Mouse (Mus musculus): ENCODE data around the gene Urm1. TPM values are rescaled to one million over a fixed set of nuclear protein-coding genes. Genes with fewer than 3 reads are reported as not detected.

Gene Urm1
- polyA plus RNA-seq, 1 experiment from 2014 or later, result 19.0 TPM

DNA sequence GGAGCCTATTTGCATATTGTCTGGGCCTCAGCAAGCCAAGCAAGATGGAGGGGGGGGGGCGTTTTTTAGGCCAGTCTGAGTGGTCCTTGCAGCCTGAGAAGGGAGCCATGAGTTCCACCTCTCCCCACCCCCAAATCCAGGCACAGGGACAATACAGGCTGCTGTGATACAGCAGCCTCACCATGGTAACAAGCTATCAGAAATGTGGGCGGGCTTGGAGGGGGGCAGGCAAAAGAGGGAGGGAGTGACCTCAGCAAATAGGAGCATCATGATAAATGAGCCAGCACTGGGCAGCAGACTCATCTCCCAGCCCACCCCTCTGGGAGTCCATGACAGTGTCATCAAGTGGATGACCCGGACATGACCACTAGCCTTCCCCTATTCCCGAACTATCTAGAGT is 19.6 kb downstream of the Urm1 start:
- peak overlapping the region; percentile 16 for H3K4me2 ChIP-seq (replicated peaks)
- no peak overlapping the region for H3K4me3 ChIP-seq
- H3K9ac ChIP-seq (replicated peaks), result 0 out of 2 replicates have a peak overlapping the region, but pooled peaks have one; percentile 16
- peaks cover 60% of the 10 kb centered on the region for H3K4me1 ChIP-seq
- no peaks in the 10 kb centered on the region for H3K9me3 ChIP-seq
- peaks cover 14% of the 10 kb centered on the region; the same call in 1 of the 2 replicates for H3K36me3 ChIP-seq
- peaks cover 9% of the 10 kb centered on the region; the same call in 1 of the 2 replicates for H3K27me3 ChIP-seq
- ATAC-seq (ENCODE audit: low FRiP score, low read depth), result peak; percentile 85
- peak overlapping the region; percentile 93 for H3K27ac ChIP-seq (replicated peaks)
- 9% methylated on average over 4 of the region's 4 CpGs for WGBS

DNA sequence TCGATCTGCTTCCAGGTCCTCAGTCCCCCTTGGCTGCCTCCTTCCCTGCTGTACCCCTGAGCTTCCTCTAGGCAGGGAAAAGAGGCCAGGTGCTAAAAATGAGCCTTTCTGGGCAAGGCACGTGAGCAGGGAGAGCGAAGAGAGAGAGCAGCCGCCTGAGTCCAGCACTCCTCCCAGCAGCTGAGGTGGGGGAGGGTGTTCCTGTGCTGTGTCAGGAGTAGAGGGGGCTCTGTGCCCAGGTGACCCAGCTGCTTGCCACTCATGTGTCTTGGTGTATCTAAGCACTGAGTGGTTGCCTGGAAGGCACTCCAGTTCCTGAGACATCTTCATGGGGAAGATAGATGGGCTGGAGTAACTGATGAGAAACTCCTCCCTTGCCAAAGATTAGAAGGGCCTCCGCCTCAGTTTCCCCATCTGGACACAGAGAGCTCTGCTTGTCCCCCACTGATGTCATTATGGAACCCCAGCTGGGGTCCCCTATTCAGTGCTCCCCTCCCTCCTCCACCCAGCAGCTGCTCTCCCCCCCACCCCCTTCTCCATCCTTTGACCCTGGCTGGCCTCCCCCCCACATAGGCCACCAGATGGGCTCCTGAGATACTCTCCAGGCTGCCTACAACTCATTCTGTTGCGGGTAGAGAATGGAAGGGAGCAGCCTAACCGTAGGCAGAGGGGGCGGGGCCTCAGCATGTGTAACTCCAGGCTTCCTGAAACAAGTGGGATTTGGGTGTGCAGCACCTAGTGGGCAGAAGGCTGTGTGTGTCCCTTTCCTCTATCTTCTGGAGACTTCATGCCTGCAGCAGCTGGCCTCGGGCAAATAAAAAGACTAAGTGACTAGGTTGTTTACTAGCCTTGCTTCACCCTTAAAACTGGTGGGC is 23.6 kb downstream of the Urm1 start:
- peak overlapping the region; percentile 98 for H3K9ac ChIP-seq (replicated peaks)
- peaks cover 15% of the 10 kb centered on the region; the same call in 1 of the 2 replicates for H3K27me3 ChIP-seq
- peak overlapping the region; percentile 69 for H3K4me2 ChIP-seq (replicated peaks)
- 28% methylated on average over 9 of the region's 9 CpGs for WGBS
- peaks cover 14% of the 10 kb centered on the region; the same call in 1 of the 2 replicates for H3K36me3 ChIP-seq
- H3K9me3 ChIP-seq, result no peaks in the 10 kb centered on the region
- peak overlapping the region; percentile 69 for H3K4me3 ChIP-seq
- ATAC-seq (ENCODE audit: low FRiP score, low read depth), result peak; percentile 41; the same call in 1 of the 2 replicates
- H3K27ac ChIP-seq (replicated peaks), result peak overlapping the region; percentile 97
- peaks cover 63% of the 10 kb centered on the region for H3K4me1 ChIP-seq

DNA sequence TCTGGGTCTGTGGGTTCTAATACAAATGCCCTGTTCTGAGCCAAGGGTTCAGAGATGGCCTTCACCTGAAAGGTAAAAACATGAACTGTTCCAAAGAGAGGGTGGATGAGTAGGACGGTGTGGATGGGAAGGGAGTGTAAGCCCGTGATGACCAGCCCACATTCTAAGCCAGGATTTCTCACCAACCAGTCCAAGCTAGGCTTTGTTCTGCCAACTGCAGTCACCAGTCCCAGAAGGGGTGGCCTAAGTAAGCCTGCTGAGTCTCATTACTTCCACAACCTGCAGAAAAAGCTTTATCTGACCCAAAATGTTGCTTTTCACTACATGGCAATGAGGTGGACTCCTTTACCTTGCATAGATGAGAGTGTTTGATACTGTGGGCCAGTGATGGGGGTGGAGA is 24.2 kb downstream of the Urm1 start:
- H3K27ac ChIP-seq (replicated peaks), result peak overlapping the region; percentile 97

DNA sequence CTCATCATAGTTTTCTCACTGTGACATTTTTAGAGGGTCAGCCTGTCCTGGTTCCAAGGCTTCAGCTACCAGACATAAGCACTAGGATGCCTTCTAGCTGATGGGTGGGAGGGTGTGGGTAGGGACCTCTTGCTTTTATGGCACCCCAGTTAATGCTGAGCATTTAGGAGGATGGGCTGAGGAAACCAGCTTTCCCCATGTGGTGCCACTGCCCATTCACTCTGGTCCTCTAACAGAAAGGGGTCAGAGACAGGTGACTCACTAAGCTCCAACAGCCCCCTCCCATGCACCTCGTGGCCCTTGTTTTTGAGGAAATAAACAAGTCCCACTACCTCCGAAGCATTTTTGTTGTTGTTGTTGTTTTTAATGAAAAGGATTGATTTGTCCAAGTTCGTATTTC is 24.8 kb downstream of the Urm1 start:
- 9% methylated on average over 3 of the region's 3 CpGs for WGBS
- Histone ChIP-seq H3K4me2 (replicated peaks) (peak overlapping the region; percentile 69), H3K9me3 (no peaks in the 10 kb centered on the region), H3K36me3 (peaks cover 14% of the 10 kb centered on the region; the same call in 1 of the 2 replicates), H3K4me3 (peak overlapping the region; percentile 69), H3K27ac (replicated peaks) (peak overlapping the region; percentile 97), H3K9ac (replicated peaks) (peak overlapping the region; percentile 98), H3K4me1 (peaks cover 58% of the 10 kb centered on the region), H3K27me3 (peaks cover 15% of the 10 kb centered on the region; the same call in 1 of the 2 replicates)
- ATAC-seq (ENCODE audit: low FRiP score, low read depth), result no peak

More for the DNA sequence above, 24.2 kb downstream of the Urm1 start:
- ATAC-seq (ENCODE audit: low FRiP score, low read depth), result no peak
- no peaks in the 10 kb centered on the region for H3K9me3 ChIP-seq
- peaks cover 61% of the 10 kb centered on the region for H3K4me1 ChIP-seq
- peaks cover 15% of the 10 kb centered on the region; the same call in 1 of the 2 replicates for H3K27me3 ChIP-seq
- H3K36me3 ChIP-seq, result peaks cover 14% of the 10 kb centered on the region; the same call in 1 of the 2 replicates
- H3K9ac ChIP-seq (replicated peaks), result peak overlapping the region; percentile 98
- H3K4me2 ChIP-seq (replicated peaks), result peak overlapping the region; percentile 69
- WGBS, result 42% methylated on average over 2 of the region's 2 CpGs
- H3K4me3 ChIP-seq, result peak overlapping the region; percentile 69

DNA sequence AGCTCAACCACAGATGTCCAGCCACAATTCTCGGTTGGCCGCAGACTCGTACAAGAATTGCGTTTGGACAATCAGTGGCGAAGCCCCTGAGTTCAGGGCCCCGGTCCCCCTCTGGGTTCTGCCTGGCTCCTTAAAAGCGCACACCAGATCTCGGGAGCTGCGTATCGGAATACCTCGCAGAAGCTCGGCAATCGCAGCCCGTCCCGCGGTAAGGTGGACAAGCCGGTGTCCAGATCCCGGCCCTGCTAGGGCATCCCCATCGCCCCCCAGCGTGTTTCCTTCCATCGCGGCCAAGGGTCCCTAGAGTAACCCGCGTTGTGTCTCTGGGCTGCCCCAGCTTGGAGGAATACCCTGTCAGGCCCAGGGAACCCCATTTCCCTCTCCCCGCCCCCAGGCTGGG is 25.8 kb downstream of the Urm1 start:
- Histone ChIP-seq H3K36me3 (peaks cover 14% of the 10 kb centered on the region; the same call in 1 of the 2 replicates), H3K9ac (replicated peaks) (peak overlapping the region; percentile 98), H3K27me3 (peaks cover 15% of the 10 kb centered on the region; the same call in 1 of the 2 replicates), H3K4me1 (peaks cover 52% of the 10 kb centered on the region), H3K4me2 (replicated peaks) (peak overlapping the region; percentile 69), H3K9me3 (no peaks in the 10 kb centered on the region), H3K27ac (replicated peaks) (peak overlapping the region; percentile 97), H3K4me3 (peak overlapping the region; percentile 69)
- ATAC-seq (ENCODE audit: low FRiP score, low read depth), result no peak
- WGBS, result 2% methylated on average over 25 of the region's 25 CpGs

DNA sequence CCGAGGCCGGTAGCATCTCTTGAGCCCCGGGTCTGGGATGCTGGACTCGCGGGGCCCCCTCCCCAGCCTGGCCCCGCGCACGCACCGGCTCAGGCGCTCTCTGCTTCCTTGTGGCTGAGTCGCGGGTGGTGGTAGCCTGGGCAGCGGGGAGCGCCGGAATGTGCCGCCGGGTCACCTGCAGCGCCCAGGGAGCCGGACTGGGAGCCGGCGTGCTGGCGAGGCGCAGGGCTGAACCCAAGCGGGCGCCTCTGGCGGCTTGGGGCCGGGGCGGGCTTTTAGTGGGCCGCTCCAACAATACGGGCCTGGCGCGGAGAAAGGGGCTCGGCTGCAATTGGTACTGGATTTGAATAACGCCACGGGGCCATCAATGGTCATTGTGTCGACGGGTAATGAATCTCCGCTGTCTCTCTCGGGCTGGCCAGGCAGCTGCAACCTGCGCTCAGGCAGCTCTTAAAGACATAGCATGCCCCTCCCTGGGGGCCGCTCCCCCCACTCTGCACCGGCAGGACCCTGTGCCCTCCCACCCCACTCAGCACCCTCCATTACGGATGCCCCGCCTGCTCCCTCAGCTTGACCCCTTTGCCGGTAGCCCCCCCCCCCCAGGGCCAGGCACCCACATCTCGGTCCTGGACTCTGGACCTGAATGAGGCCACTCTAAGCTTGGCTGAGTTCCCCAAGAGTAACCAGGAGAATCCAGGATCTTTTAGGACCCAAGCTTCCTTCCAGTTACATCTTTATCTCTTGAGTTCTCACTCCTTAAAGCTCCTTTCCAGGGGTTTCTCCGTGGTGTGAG is 26.4 kb downstream of the Urm1 start:
- Histone ChIP-seq H3K4me2 (replicated peaks) (peak overlapping the region; percentile 69), H3K9me3 (no peaks in the 10 kb centered on the region), H3K9ac (replicated peaks) (peak overlapping the region; percentile 98), H3K27ac (replicated peaks) (peak overlapping the region; percentile 97), H3K4me3 (peak overlapping the region; percentile 69), H3K27me3 (peaks cover 15% of the 10 kb centered on the region; the same call in 1 of the 2 replicates), H3K4me1 (peaks cover 52% of the 10 kb centered on the region), H3K36me3 (peaks cover 14% of the 10 kb centered on the region; the same call in 1 of the 2 replicates)
- peak; percentile 59 for ATAC-seq (ENCODE audit: low FRiP score, low read depth)
- under 1% methylated on average over 44 of the region's 47 CpGs for WGBS

DNA sequence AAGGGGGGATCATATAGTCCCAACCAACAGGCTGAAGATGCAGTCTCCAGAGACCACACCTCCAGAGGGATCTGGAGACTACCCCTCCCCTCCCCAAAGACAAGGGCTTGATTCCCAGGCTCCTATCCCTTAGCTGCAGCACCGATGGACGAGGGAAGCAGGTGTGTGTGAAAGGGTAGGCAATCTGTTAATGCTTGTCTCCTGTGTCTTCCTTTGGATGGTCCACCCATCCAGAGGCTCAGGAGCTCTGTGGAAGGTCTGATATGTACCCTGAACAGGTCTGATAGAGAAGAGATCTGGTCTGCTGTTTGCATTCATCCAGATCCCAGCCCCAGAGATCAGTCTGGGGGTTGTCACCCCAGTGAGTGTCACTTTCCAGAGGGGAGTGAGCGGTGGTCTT is 27.0 kb downstream of the Urm1 start:
- Histone ChIP-seq H3K4me1 (peaks cover 52% of the 10 kb centered on the region), H3K27me3 (peaks cover 15% of the 10 kb centered on the region; the same call in 1 of the 2 replicates), H3K9me3 (no peaks in the 10 kb centered on the region), H3K9ac (replicated peaks) (peak overlapping the region; percentile 98), H3K36me3 (peaks cover 10% of the 10 kb centered on the region; the same call in 1 of the 2 replicates), H3K4me3 (peak overlapping the region; percentile 69), H3K4me2 (replicated peaks) (peak overlapping the region; percentile 69), H3K27ac (replicated peaks) (peak overlapping the region; percentile 97)
- ATAC-seq (ENCODE audit: low FRiP score, low read depth), result no peak; the same call in 1 of the 2 replicates
- WGBS, result 17% methylated on average over 3 of the region's 3 CpGs

DNA sequence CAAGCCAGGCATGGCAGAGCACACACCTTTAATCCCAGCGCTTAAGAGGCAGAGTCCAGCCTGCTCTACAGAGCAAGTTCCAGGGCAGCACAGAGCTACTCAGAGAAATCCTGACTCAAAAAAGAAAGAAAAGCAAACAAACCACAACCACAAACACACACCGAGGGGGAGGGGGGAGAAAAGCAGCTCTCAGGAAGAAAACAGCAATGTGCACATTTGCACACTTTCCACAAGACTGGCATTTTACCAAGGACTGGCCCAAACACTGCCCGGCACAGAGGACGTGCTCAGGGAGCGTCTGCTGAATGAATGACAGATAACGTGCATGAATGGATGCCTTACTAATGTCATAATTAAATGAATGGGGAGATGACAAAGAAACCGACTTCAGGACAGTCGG is 29.2 kb downstream of the Urm1 start:
- Histone ChIP-seq H3K36me3 (no peaks in the 10 kb centered on the region), H3K9ac (replicated peaks) (peak overlapping the region; percentile 8; the same call in 1 of the 2 replicates), H3K4me1 (peaks cover 54% of the 10 kb centered on the region), H3K27me3 (0 out of 2 replicates have a peak, but pooled peaks cover 10% of the 10 kb centered on the region), H3K4me3 (no peak overlapping the region), H3K9me3 (no peaks in the 10 kb centered on the region), H3K27ac (replicated peaks) (no peak overlapping the region), H3K4me2 (replicated peaks) (no peak overlapping the region)
- WGBS, result 45% methylated on average over 8 of the region's 8 CpGs
- ATAC-seq (ENCODE audit: low FRiP score, low read depth), result no peak

DNA sequence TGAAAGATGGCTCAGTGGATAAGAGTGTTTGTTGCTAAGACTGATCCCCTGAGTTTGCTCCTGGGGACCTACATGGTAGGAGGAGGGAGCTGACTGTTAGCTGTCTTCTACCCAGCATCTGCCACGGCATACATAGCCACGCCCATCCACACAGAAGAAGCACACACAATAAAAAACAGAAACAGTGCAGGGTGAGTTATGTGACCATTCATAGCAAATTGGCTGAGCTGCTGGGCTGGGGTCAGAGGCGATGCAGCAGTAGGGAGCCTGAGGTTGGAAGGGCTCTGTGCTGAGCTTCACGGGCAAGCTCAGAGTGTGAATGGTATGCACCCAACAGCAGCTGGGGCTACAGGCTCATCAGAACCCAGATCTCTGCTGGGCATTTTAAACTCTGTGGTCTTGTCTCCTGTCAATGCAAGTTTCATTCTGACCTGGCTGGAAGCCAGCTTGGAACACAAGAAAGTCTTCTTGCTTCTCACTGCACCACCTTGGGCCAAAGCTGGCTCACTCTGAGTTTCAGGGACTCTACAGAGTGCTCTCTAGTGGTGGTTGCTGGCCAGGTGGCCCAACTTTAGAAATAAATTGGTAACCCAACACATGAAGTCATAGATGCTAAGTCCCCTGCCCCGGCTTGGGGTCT is 30.1 kb downstream of the Urm1 start:
- WGBS, result 54% methylated on average over 5 of the region's 5 CpGs
- Histone ChIP-seq H3K27ac (replicated peaks) (peak overlapping the region; percentile 20), H3K9ac (replicated peaks) (peak overlapping the region; percentile 28; the same call in 1 of the 2 replicates), H3K27me3 (0 out of 2 replicates have a peak, but pooled peaks cover 3% of the 10 kb centered on the region), H3K4me1 (peaks cover 47% of the 10 kb centered on the region), H3K4me2 (replicated peaks) (no peak overlapping the region), H3K9me3 (no peaks in the 10 kb centered on the region), H3K36me3 (no peaks in the 10 kb centered on the region), H3K4me3 (no peak overlapping the region)
- no peak for ATAC-seq (ENCODE audit: low FRiP score, low read depth)

DNA sequence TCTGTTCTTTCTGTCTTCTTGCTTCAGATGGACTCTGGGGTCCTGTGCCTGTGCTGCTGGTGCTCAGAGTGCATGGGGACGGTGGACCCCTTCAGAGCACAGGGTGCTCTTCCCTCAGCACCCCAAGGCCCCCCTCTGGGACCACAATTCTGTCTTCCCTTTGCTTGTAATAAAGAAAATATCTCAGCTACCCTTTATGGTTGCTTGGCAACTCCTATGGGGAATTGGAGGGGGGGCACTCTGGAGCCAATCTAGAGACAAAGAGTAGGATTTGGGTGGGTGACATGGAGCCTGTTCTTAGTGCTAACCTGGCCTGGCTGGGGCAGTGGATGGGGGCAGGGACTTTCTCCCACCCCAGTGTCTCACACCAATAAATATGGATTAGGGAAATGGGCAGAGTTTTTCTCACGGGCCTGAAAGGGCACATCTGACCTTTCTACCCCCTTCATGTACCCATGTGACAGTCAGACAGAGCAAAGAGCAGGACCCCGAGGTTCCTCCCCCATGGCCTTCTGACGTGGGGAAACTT is 33.1 kb downstream of the Urm1 start:
- Histone ChIP-seq H3K9me3 (no peaks in the 10 kb centered on the region), H3K36me3 (no peaks in the 10 kb centered on the region), H3K4me2 (replicated peaks) (0 out of 2 replicates have a peak overlapping the region, but pooled peaks have one; percentile 11), H3K27me3 (no peaks in the 10 kb centered on the region), H3K4me3 (no peak overlapping the region), H3K9ac (replicated peaks) (no peak overlapping the region), H3K4me1 (peaks cover 50% of the 10 kb centered on the region), H3K27ac (replicated peaks) (peak overlapping the region; percentile 82)
- peak; percentile 20 for ATAC-seq (ENCODE audit: low FRiP score, low read depth)
- 8% methylated on average over 4 of the region's 4 CpGs for WGBS

DNA sequence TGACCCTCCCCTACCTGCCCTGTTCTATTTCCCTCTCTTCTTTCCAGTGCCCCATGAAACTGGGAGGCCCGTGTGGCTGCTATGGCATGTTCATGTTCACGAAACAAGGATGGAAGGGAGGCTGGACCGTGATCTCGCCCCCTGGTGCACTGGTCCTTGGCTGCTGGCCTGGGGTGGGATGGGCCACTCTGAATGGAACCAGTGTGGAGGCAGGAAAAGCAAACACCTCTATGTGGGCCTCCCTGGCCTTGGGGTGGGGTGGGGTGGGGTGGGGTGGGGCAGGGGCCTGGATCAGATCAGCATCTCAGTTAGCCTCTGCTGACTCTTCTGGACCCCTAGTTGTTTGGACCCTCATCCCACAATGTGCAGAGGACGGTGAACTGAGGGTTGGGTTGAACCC is 33.9 kb downstream of the Urm1 start:
- no peak overlapping the region for H3K4me2 ChIP-seq (replicated peaks)
- peak overlapping the region; percentile 82 for H3K27ac ChIP-seq (replicated peaks)
- H3K36me3 ChIP-seq, result no peaks in the 10 kb centered on the region
- H3K9ac ChIP-seq (replicated peaks), result no peak overlapping the region
- H3K9me3 ChIP-seq, result no peaks in the 10 kb centered on the region
- H3K4me3 ChIP-seq, result no peak overlapping the region
- peaks cover 45% of the 10 kb centered on the region for H3K4me1 ChIP-seq
- 57% methylated on average over 5 of the region's 5 CpGs for WGBS
- no peaks in the 10 kb centered on the region for H3K27me3 ChIP-seq
- no peak for ATAC-seq (ENCODE audit: low FRiP score, low read depth)

Data from midbrain, embryonic 12.5 days (tissue).